Mouse (Mus musculus) R1 (cell line): ENCODE data around the gene Cd164l2.
A peak's percentile ranks its signal among the peaks of the same experiment; 100 is the strongest.

ENCODE experiments used
- DNase-seq: peaks from one replicate; pipeline ENCODE4 v3.0.0-alpha.2; 2018; ENCODE audit warnings: low read depth, low spot score

Cd164l2 gene

GRCm38 (mm10) chr4:133255392-133255791, 43.5 kb downstream of the Cd164l2 start:
- DNase-seq, result no peak

- peak; percentile 73 for DNase-seq
These were observed 44.9 kb downstream of the Cd164l2 start for GRCm38 (mm10) chr4:133256820-133257219.

DNA sequence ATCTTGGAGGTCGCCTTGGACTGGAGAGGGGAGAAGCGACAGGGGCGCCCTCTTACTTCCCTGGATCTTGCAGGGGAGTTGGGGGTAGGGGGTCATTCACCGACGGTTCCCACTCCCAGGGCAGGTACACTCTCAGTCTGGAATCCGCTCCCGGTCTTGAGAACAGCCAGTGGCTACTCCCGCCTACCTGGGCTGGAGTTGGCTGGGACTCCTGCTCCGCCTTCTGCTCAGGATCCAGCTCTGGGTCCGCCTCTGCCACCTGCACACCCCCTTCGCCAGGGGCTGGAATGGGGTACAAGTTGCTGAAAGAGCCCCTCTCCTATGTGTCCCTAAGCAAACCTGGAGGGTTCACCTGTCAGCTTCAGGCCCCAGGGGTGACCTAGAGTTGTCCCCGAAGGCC, 45.3 kb downstream of the Cd164l2 start:
- peak; percentile 49 for DNase-seq

DNA sequence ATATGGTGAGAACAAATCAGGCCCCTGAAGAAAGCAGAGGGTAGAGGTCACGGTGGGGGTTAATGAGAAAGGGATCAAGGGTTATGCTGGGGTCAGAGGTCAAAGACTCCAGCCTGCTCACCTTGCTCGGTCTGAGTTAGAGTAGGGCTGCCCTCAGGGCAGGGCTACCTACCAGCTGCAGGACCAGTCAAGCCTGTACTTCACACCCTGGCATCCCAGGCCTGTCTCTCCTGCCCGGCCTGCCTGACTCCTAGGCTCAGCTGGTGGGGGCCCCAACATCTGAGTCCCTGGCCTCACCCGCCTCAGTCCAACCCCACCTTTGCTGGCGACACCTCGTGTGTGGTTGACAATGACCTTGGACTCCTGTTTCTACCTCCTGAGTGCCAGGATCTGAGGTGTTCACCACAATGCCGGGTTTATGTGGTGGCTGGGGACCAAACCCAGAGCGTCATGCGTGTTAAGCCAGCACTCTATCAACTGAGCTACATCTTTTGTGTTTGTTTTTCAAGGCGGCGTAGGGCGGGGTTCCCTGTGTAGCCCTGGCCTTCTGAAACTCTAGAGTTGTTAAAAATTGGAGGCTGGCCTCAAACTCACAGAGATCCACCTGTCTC, 46.0 kb downstream of the Cd164l2 start:
- DNase-seq, result peak; percentile 39

DNA sequence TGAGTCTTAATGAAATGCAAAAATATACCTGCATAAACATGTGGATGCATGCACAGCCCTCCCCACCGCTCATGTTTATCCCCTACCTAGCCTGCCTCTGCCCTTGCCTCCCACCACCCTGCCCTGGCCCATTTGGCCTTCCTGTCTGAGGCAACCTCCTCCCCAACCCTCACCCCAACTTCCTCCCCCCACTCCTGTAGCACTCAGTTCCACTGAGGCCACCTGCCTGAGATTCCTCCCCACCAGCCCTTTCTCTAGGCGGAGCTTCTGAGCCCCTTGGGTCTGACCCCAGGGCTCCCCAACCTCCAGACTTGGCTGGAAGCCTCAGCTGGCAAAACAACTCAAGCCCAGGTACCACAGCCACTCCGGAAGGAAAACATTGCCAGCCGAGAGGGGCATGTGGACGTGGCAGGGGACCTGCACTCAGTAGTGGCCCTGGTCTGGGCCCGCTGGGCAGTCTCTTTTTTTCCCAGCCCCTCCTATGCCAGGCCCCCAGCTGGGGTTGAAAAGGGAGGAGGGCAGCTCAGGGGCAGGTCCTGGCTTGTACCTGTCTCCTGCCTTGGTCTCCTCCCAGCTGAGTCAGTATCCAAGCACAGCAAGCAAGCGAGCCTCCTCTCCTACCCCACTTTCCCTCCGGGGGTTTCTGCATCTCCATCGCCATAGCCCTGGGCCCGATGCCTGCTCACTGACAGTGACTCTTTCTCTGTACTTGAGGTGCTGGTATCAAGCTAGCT, 49.9 kb downstream of the Cd164l2 start:
- no peak for DNase-seq

GRCm38 (mm10) chr4:133262375-133262765, 50.4 kb downstream of the Cd164l2 start:
- no peak for DNase-seq

DNA sequence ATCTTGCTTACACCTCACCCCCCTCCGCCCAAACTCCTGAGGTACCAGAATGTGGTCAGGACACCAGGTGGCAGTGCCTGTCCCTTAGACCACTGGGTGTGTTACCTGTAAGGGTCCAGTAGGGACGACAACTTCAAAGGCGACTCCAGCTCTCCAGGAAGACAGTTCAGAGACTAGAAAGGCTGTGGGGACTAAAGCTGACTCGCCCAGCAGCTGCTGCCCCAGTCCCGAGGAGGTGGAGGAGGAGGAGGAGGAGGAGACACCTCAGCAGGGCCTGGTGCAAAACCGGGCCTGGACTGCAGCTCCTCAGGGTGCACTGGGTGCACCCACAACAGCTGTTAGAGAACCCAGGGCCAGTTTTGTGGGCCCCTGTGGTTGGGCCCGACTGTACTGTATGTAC, 51.0 kb downstream of the Cd164l2 start, which contains the start of gene Sytl1:
Sytl1 (minus strand) TSS at position 232 of the 400 bp plus-strand sequence.
- DNase-seq, result no peak

DNA sequence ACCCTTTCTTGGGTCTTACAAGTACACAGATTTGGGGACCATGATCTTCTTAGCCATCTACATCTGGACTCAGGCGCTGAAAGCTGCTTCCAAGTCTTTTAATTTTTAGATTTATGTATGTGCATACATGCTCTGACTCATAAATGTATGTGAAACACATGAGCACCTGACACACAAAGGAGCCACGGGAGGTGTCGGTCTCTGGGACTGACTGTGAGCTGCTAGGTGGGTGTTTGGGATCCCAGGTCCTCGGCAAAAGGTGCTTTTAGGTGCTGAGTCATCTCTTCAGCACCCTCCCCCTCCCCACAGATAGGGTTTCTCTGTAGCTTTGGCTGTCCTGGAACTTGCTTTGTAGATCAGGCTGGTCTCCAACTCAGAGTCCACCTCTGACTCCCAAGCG, 51.8 kb downstream of the Cd164l2 start:
- no peak for DNase-seq

GRCm38 (mm10) chr4:133264559-133264958, 52.6 kb downstream of the Cd164l2 start:
- no peak for DNase-seq

- DNase-seq, result no peak
These were observed 53.4 kb downstream of the Cd164l2 start for GRCm38 (mm10) chr4:133265297-133265696.

- DNase-seq, result no peak
These were observed 53.8 kb downstream of the Cd164l2 start for GRCm38 (mm10) chr4:133265759-133266158.

GRCm38 (mm10) chr4:133266248-133266880, 54.4 kb downstream of the Cd164l2 start:
- DNase-seq, result no peak

DNA sequence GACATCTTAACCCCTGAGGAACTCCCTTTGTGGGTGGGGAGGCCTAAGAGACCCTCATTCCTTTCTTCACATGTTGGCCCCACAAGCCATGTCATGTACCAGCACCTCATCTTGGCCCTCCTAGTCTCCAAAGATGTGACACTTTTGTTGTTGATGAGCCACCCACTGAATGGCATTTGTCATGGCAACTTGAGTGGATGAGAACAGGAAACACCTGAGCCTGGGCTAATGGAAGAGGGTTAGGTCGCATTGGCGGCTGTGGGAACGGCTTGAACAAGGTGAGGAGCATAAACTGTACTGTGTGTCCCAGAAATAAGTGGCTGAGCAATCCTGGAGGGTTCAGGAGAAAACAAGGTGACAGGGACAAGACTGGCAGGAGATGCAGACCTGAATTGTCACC, 57.0 kb downstream of the Cd164l2 start:
- DNase-seq, result no peak

- no peak for DNase-seq
These were observed 57.7 kb downstream of the Cd164l2 start for GRCm38 (mm10) chr4:133269596-133269995.

- no peak for DNase-seq
These were observed 59.0 kb downstream of the Cd164l2 start for GRCm38 (mm10) chr4:133270929-133271328.
